Mouse (Mus musculus) MEL (cell line): ENCODE data around the gene Tmem234. TPM values are rescaled to one million over a fixed set of nuclear protein-coding genes. Genes with fewer than 3 reads are reported as not detected.

Experiments used
- DNase-seq: peaks from one replicate; pipeline ENCODE4 v3.0.0; 2011; ENCODE audit warnings: low read depth, low spot score
- H3K27ac ChIP-seq: 2 replicates; pipeline ENCODE4 v1.5.1; 2012; ENCODE audit warnings: low read depth, mild to moderate bottlenecking, control low read depth, low read length, moderate library complexity; ENCODE audit not compliant: control insufficient read depth
- H3K27me3 ChIP-seq, 2 experiments: fragments of 150-350 bp in 1 of 2; sonication (generic) in 1 of 2; 2 replicates each; pipeline ENCODE4 v1.6.1; 2012; ENCODE audit warnings: low read length in 2 of 2, mild to moderate bottlenecking in 2 of 2, improper control_type of control experiment in 1 of 2, moderate library complexity in 1 of 2; ENCODE audit not compliant: insufficient read depth in 2 of 2, control insufficient read depth in 1 of 2
- H3K36me3 ChIP-seq, 2 experiments: 2 replicates each; pipeline ENCODE4 v1.6.1; 2012 to 2014; ENCODE audit warnings: low read length in 2 of 2, improper control_type of control experiment in 1 of 2, inconsistent platforms in 1 of 2, mild to moderate bottlenecking in 1 of 2; ENCODE audit not compliant: insufficient read depth in 2 of 2, control insufficient read depth in 1 of 2
- H3K4me1 ChIP-seq, 2 experiments: fragments of 150-350 bp in 1 of 2; sonication (generic) in 1 of 2; 2 replicates each; pipeline ENCODE4 v1.6.1; 2012; ENCODE audit warnings: low read length in 2 of 2, improper control_type of control experiment in 1 of 2, mild to moderate bottlenecking in 1 of 2; ENCODE audit not compliant: insufficient read depth in 2 of 2, control insufficient read depth in 1 of 2
- H3K4me3 ChIP-seq, 2 experiments: fragments of 150-350 bp in 1 of 2; sonication (generic) in 1 of 2; 2 replicates each; pipeline ENCODE4 v1.5.1; 2012; ENCODE audit warnings: low read depth in 2 of 2, low read length in 2 of 2, mild to moderate bottlenecking in 2 of 2, moderate library complexity in 2 of 2, control low read depth in 1 of 2, improper control_type of control experiment in 1 of 2; ENCODE audit not compliant: control insufficient read depth in 1 of 2, insufficient read depth in 1 of 2
- H3K79me2 ChIP-seq: 2 replicates; pipeline ENCODE4 v1.6.1; 2012; ENCODE audit warnings: mild to moderate bottlenecking, low read length, moderate library complexity; ENCODE audit not compliant: control insufficient read depth, poor library complexity, insufficient read depth
- H3K9ac ChIP-seq: 2 replicates; pipeline ENCODE4 v1.6.1; 2012; ENCODE audit warnings: low read depth, mild to moderate bottlenecking, control low read depth, low read length, moderate library complexity; ENCODE audit not compliant: control insufficient read depth, poor library complexity, severe bottlenecking
- H3K9me3 ChIP-seq: fragments of 150-350 bp; sonication (generic); replicated peaks from 2 replicates; pipeline ENCODE4 v1.6.1; 2012; ENCODE audit warnings: mild to moderate bottlenecking, low read length, improper control_type of control experiment, moderate library complexity; ENCODE audit not compliant: insufficient read depth
- BHLHE40 ChIP-seq: IDR thresholded peaks from 2 replicates; pipeline ENCODE4 v1.6.1; 2012; ENCODE audit warnings: low read depth, mild to moderate bottlenecking, inconsistent platforms, low read length, improper control_type of control experiment, borderline replicate concordance
- CHD1 ChIP-seq: IDR thresholded peaks from 2 replicates; pipeline ENCODE4 v1.6.1; 2012; ENCODE audit warnings: low read depth, mild to moderate bottlenecking, inconsistent platforms, low read length, improper control_type of control experiment
- CHD2 ChIP-seq: IDR thresholded peaks from 2 replicates; pipeline ENCODE4 v1.6.1; 2011; ENCODE audit warnings: low read length, improper control_type of control experiment
- CTCF ChIP-seq, 3 experiments: IDR thresholded peaks in 2 of 3; conservative IDR thresholded peaks in 1 of 3; 2 replicates each; pipeline ENCODE4 v1.5.1; 2011 to 2012; ENCODE audit warnings: low read length in 3 of 3, low read depth in 2 of 3, mild to moderate bottlenecking in 2 of 3, improper control_type of control experiment in 1 of 3, inconsistent platforms in 1 of 3, mixed read lengths in 1 of 3, moderate library complexity in 1 of 3; ENCODE audit not compliant: control insufficient read depth in 1 of 3, insufficient read depth in 1 of 3, poor library complexity in 1 of 3, severe bottlenecking in 1 of 3
- ELF1 ChIP-seq: IDR thresholded peaks from 2 replicates; pipeline ENCODE4 v1.6.1; 2014; ENCODE audit warnings: low read depth, mild to moderate bottlenecking, inconsistent platforms, low read length, improper control_type of control experiment, moderate library complexity
- EP300 ChIP-seq, 2 experiments: IDR thresholded peaks; 2 replicates each; pipeline ENCODE4 v1.6.1; 2011; ENCODE audit warnings: improper control_type of control experiment in 2 of 2, low read length in 2 of 2, low read depth in 1 of 2, mild to moderate bottlenecking in 1 of 2
- ETS1 ChIP-seq: IDR thresholded peaks from 2 replicates; pipeline ENCODE4 v1.6.1; 2012; ENCODE audit warnings: low read depth, mild to moderate bottlenecking, inconsistent platforms, low read length, improper control_type of control experiment, moderate library complexity
- GABPA ChIP-seq: IDR thresholded peaks from 2 replicates; pipeline ENCODE4 v1.6.1; 2012; ENCODE audit warnings: low read depth, mild to moderate bottlenecking, inconsistent platforms, low read length, improper control_type of control experiment, moderate library complexity
- GATA1 ChIP-seq: IDR thresholded peaks from 2 replicates; pipeline ENCODE4 v1.6.1; 2011; ENCODE audit warnings: low read depth, low read length, improper control_type of control experiment
- JUND ChIP-seq: IDR thresholded peaks from 2 replicates; pipeline ENCODE4 v1.6.1; 2011; ENCODE audit warnings: low read depth, mild to moderate bottlenecking, improper control_type of control experiment, low read length
- KAT2A ChIP-seq: conservative IDR thresholded peaks from 2 replicates; pipeline ENCODE4 v1.6.1; 2012; ENCODE audit warnings: low read depth, low read length, improper control_type of control experiment, inconsistent platforms
- MAFK ChIP-seq: IDR thresholded peaks from 2 replicates; pipeline ENCODE4 v1.6.1; 2011; ENCODE audit warnings: low read depth, mild to moderate bottlenecking, low read length, improper control_type of control experiment, borderline replicate concordance
- MAX ChIP-seq: IDR thresholded peaks from 2 replicates; pipeline ENCODE4 v1.6.1; 2011; ENCODE audit warnings: low read length, improper control_type of control experiment
- MAZ ChIP-seq: IDR thresholded peaks from 2 replicates; pipeline ENCODE4 v1.6.1; 2012; ENCODE audit warnings: low read depth, mild to moderate bottlenecking, inconsistent platforms, low read length, improper control_type of control experiment
- MEF2A ChIP-seq: IDR thresholded peaks from 2 replicates; pipeline ENCODE4 v1.6.1; 2014; ENCODE audit warnings: low read depth, mild to moderate bottlenecking, inconsistent platforms, low read length, improper control_type of control experiment; ENCODE audit not compliant: poor library complexity, insufficient replicate concordance, severe bottlenecking; ENCODE audit errors: extremely low read depth
- MXI1 ChIP-seq: IDR thresholded peaks from 2 replicates; pipeline ENCODE4 v1.6.1; 2011; ENCODE audit warnings: mild to moderate bottlenecking, low read depth, low read length, improper control_type of control experiment
- MYB ChIP-seq: IDR thresholded peaks from 2 replicates; pipeline ENCODE4 v1.6.1; 2011; ENCODE audit warnings: mild to moderate bottlenecking, low read depth, low read length, improper control_type of control experiment
- MYC ChIP-seq: IDR thresholded peaks from 2 replicates; pipeline ENCODE4 v1.6.1; 2011; ENCODE audit warnings: low read depth, mild to moderate bottlenecking, low read length, improper control_type of control experiment, moderate library complexity
- NELFE ChIP-seq: IDR thresholded peaks from 2 replicates; pipeline ENCODE4 v1.6.1; 2011; ENCODE audit warnings: low read depth, low read length, improper control_type of control experiment
- NRF1 ChIP-seq: IDR thresholded peaks from 2 replicates; pipeline ENCODE4 v1.6.1; 2014; ENCODE audit warnings: low read depth, mild to moderate bottlenecking, inconsistent platforms, low read length, improper control_type of control experiment, moderate library complexity; ENCODE audit not compliant: poor library complexity, insufficient read depth, severe bottlenecking
- POLR2A ChIP-seq, 2 experiments: IDR thresholded peaks; 2 replicates each; pipeline ENCODE4 v1.6.1; 2011 to 2012; ENCODE audit warnings: low read length in 2 of 2, mild to moderate bottlenecking in 2 of 2, control low read depth in 1 of 2, improper control_type of control experiment in 1 of 2, low read depth in 1 of 2, moderate library complexity in 1 of 2; ENCODE audit not compliant: control insufficient read depth in 1 of 2, insufficient read depth in 1 of 2, poor library complexity in 1 of 2
- POLR2AphosphoS2 ChIP-seq: IDR thresholded peaks from 2 replicates; pipeline ENCODE4 v1.6.1; 2011; ENCODE audit warnings: low read length, improper control_type of control experiment
- POLR2AphosphoS5 ChIP-seq: IDR thresholded peaks from 2 replicates; pipeline ENCODE4 v1.6.1; 2012; ENCODE audit warnings: low read depth, borderline replicate concordance, mild to moderate bottlenecking, inconsistent platforms, low read length, moderate library complexity, mixed read lengths
- RAD21 ChIP-seq: IDR thresholded peaks from 2 replicates; pipeline ENCODE4 v1.6.1; 2011; ENCODE audit warnings: mild to moderate bottlenecking, low read depth, low read length, improper control_type of control experiment
- RCOR1 ChIP-seq: IDR thresholded peaks from 2 replicates; pipeline ENCODE4 v1.6.1; 2012; ENCODE audit warnings: low read depth, mild to moderate bottlenecking, inconsistent platforms, low read length, improper control_type of control experiment
- SIN3A ChIP-seq: IDR thresholded peaks from 2 replicates; pipeline ENCODE4 v1.6.1; 2012; ENCODE audit warnings: low read length, improper control_type of control experiment, inconsistent platforms
- SMC3 ChIP-seq: IDR thresholded peaks from 2 replicates; pipeline ENCODE4 v1.6.1; 2011; ENCODE audit warnings: low read depth, low read length, improper control_type of control experiment
- TAL1 ChIP-seq: IDR thresholded peaks from 2 replicates; pipeline ENCODE4 v1.6.1; 2012; ENCODE audit warnings: mild to moderate bottlenecking, inconsistent platforms, low read length, moderate library complexity, mixed read lengths
- TBP ChIP-seq: IDR thresholded peaks from 2 replicates; pipeline ENCODE4 v1.8.0; 2011; ENCODE audit warnings: low read depth, low read length, improper control_type of control experiment
- TCF12 ChIP-seq: IDR thresholded peaks from 2 replicates; pipeline ENCODE4 v1.6.1; 2014; ENCODE audit warnings: low read depth, mild to moderate bottlenecking, inconsistent platforms, low read length, improper control_type of control experiment, moderate library complexity
- UBTF ChIP-seq: IDR thresholded peaks from 2 replicates; pipeline ENCODE4 v1.6.1; 2012; ENCODE audit warnings: low read depth, mild to moderate bottlenecking, inconsistent platforms, low read length, improper control_type of control experiment, moderate library complexity, borderline replicate concordance; ENCODE audit not compliant: insufficient read depth
- USF1 ChIP-seq: IDR thresholded peaks from 2 replicates; pipeline ENCODE4 v1.6.1; 2014; ENCODE audit warnings: low read depth, mild to moderate bottlenecking, inconsistent platforms, low read length, improper control_type of control experiment, moderate library complexity
- USF2 ChIP-seq, 2 experiments: IDR thresholded peaks; 2 replicates each; pipeline ENCODE4 v1.6.1; 2011 to 2012; ENCODE audit warnings: improper control_type of control experiment in 2 of 2, low read length in 2 of 2, borderline replicate concordance in 1 of 2, inconsistent platforms in 1 of 2, low read depth in 1 of 2, mild to moderate bottlenecking in 1 of 2; ENCODE audit not compliant: insufficient read depth in 1 of 2
- ZC3H11A ChIP-seq: IDR thresholded peaks from 2 replicates; pipeline ENCODE4 v1.6.1; 2012; ENCODE audit warnings: low read depth, mild to moderate bottlenecking, inconsistent platforms, low read length, improper control_type of control experiment
- ZKSCAN1 ChIP-seq: IDR thresholded peaks from 2 replicates; pipeline ENCODE4 v1.6.1; 2012; ENCODE audit warnings: low read depth, mild to moderate bottlenecking, inconsistent platforms, low read length, improper control_type of control experiment, moderate library complexity
- ZMIZ1 ChIP-seq: IDR thresholded peaks from 2 replicates; pipeline ENCODE4 v1.6.1; 2012; ENCODE audit warnings: low read depth, mild to moderate bottlenecking, inconsistent platforms, low read length, improper control_type of control experiment, moderate library complexity
- ZNF384 ChIP-seq: IDR thresholded peaks from 2 replicates; pipeline ENCODE4 v1.6.1; 2012; ENCODE audit warnings: low read depth, mild to moderate bottlenecking, inconsistent platforms, low read length, improper control_type of control experiment
- polyA plus RNA-seq, 2 experiments: library from polyadenylated mRNA; stranded (reverse) in 1 of 2; unstranded in 1 of 2; fragments of >175 nt in 1 of 2; fragments of >200 nt in 1 of 2; gene quantifications; 2 replicates each; pipeline versions ENCODE4 v1.2.1 to v1.2.4; 2012; ENCODE audit warnings: low replicate concordance in 2 of 2, low read depth in 1 of 2; ENCODE audit not compliant: insufficient read length in 2 of 2, insufficient read depth in 1 of 2, missing spikeins in 1 of 2
- total RNA-seq: library from RNA; depleted of rRNA; stranded (reverse); fragments of 300-350 nt; gene quantifications from 2 replicates; pipeline ENCODE4 v1.2.3, GENCODE M21; 2012

Gene Tmem234
- total and polyA plus RNA-seq, 3 experiments: 148 to 220 TPM; not detected in 1

- H3K79me2 ChIP-seq: peaks cover 25% of the 10 kb centered on the region
- H3K27ac ChIP-seq: peak overlapping the region; percentile 67
- no peaks in the 10 kb centered on the region for H3K27me3 ChIP-seq
- DNase-seq: peak; percentile 84
- H3K9ac ChIP-seq: peak overlapping the region; percentile 95
- peaks cover 8 to 11% of the 10 kb centered on the region in 2 experiments for H3K4me1 ChIP-seq
- H3K4me3 ChIP-seq: peak overlapping the region; percentile 77 to 98
- peaks cover 0 to 9% of the 10 kb centered on the region in 2 experiments; a peak in 2 of 4 replicates for H3K36me3 ChIP-seq
- H3K9me3 ChIP-seq: no peaks in the 10 kb centered on the region
- TF ChIP-seq ELF1: no peak
- peak; percentile 66 for TF ChIP-seq MYC
- no peak for TF ChIP-seq ZKSCAN1
- no peak for TF ChIP-seq MAZ
- no peak for TF ChIP-seq GABPA
- TF ChIP-seq SMC3: peak; percentile 63
- TF ChIP-seq TBP: peak; percentile 55; the same call in 1 of the 2 replicates
- TF ChIP-seq POLR2AphosphoS2: no peak
- no peak for TF ChIP-seq CHD2
- TF ChIP-seq MYB: no peak
- TF ChIP-seq TAL1: no peak
- no peak for TF ChIP-seq POLR2AphosphoS5
- no peak for TF ChIP-seq ETS1
- TF ChIP-seq MEF2A: no peak
- no peak for TF ChIP-seq POLR2A (IDR thresholded peaks at IDR 0.05; ENCODE audit: control insufficient read depth in 1 of 2, insufficient read depth in 1 of 2, low read depth in 1 of 2, low read length in 2 of 2, poor library complexity in 1 of 2)
- peak; percentile 63 for TF ChIP-seq USF1
- TF ChIP-seq RCOR1: no peak
- no peak for TF ChIP-seq TCF12
- peak; percentile 73 for TF ChIP-seq SIN3A
- TF ChIP-seq MAFK: no peak
- no peak for TF ChIP-seq NRF1
- TF ChIP-seq ZC3H11A: peak; percentile 14; the same call in 1 of the 2 replicates
- TF ChIP-seq CHD1: peak; percentile 47; the same call in 1 of the 2 replicates
- no peak for TF ChIP-seq UBTF
- TF ChIP-seq ZMIZ1: no peak
- TF ChIP-seq BHLHE40: no peak; the same call in 1 of the 2 replicates
- no peak; the same call in 1 of the 2 replicates for TF ChIP-seq MAX
- TF ChIP-seq USF2 (IDR thresholded peaks at IDR 0.05; ENCODE audit: borderline replicate concordance in 1 of 2, insufficient read depth in 1 of 2, low read depth in 1 of 2, low read length in 2 of 2): no peak
- peak; percentile 64 to 90 (median 82) for TF ChIP-seq CTCF (IDR thresholded peaks at IDR 0.05 in 2 of 3, conservative IDR thresholded peaks at IDR 0.05 in 1 of 3; ENCODE audit: control insufficient read depth in 1 of 3, insufficient read depth in 1 of 3, low read depth in 2 of 3, low read length in 3 of 3, poor library complexity in 1 of 3, severe bottlenecking in 1 of 3)
- peak; percentile 80 for TF ChIP-seq MXI1
- no peak for TF ChIP-seq ZNF384
- TF ChIP-seq NELFE: 0 out of 2 replicates have a peak, but pooled peaks have one; percentile 7
- no peak for TF ChIP-seq EP300 (IDR thresholded peaks at IDR 0.05; ENCODE audit: low read depth in 1 of 2, low read length in 2 of 2)
- TF ChIP-seq RAD21: peak; percentile 40
- no peak for TF ChIP-seq JUND
- TF ChIP-seq KAT2A: no peak
- no peak for TF ChIP-seq GATA1
These were observed 71.1 kb downstream of the Tmem234 start for GRCm38 (mm10) chr4:129671491-129672082.
